27 mouse cellular contexts compared by ENCODE assay signal in genomic region chr5:148466116-148466515, GRCm38 (mm10).
DNase-seq lines count a peak whose midpoint lies in the region; ATAC-seq and TF ChIP-seq lines count a peak whose summit lies in the region.
"Had no signal": no experiment of that assay in that cellular context is flagged by ENCODE, and none has a peak within 500 bp of the region (broad histone marks: within the 10 kb centered on the region; RNA-seq: fewer than 3 reads in every experiment).

No protein-coding gene starts in this region.

- WGBS in lung, embryonic 15.5 days: 71% methylated on average over 5 of the region's 5 CpGs
- 85% methylated on average over 5 of the region's 5 CpGs for WGBS in lung, adult 2 months
- WGBS in liver, postnatal 0 days (ENCODE audit: insufficient replicate concordance): 79% methylated on average over 5 of the region's 5 CpGs

- no peak for TF ChIP-seq CTCF in lung, adult 2 months (IDR thresholded peaks at IDR 0.05; ENCODE audit: insufficient read depth, low read length)
- TF ChIP-seq CTCF in E14TG2a.4 (conservative IDR thresholded peaks at IDR 0.05; ENCODE audit: low read length): no peak
- TF ChIP-seq CTCF in liver, postnatal 0 days (IDR thresholded peaks at IDR 0.05; ENCODE audit: low read depth): no peak

- H3K9ac ChIP-seq in lung, embryonic 15.5 days: no peak overlapping the region
- no peak overlapping the region for H3K9ac ChIP-seq in ES-E14 (ENCODE audit: insufficient read depth, low read depth, low read length, poor library complexity, severe bottlenecking)
- no peak overlapping the region for H3K9ac ChIP-seq in liver, postnatal 0 days (replicated peaks)
- H3K9ac ChIP-seq: embryonic facial prominence, embryonic 13.5 days; embryonic facial prominence, embryonic 15.5 days; forebrain, embryonic 12.5 days had no signal

- no peak overlapping the region for H3K4me2 ChIP-seq in lung, embryonic 15.5 days
- no peak overlapping the region for H3K4me2 ChIP-seq in liver, postnatal 0 days (ENCODE audit: low read depth, low read length)
- H3K4me2 ChIP-seq: embryonic facial prominence, embryonic 13.5 days; embryonic facial prominence, embryonic 15.5 days; forebrain, embryonic 12.5 days had no signal

- TF ChIP-seq EP300 in liver, postnatal 0 days (IDR thresholded peaks at IDR 0.05; ENCODE audit: low read depth): no peak

- no peak overlapping the region for H3K4me3 ChIP-seq in lung, embryonic 15.5 days
- no peak overlapping the region for H3K4me3 ChIP-seq in lung, adult 2 months (replicated peaks; ENCODE audit: extremely low read depth, low read depth, low read length)
- 0 out of 2 replicates have a peak overlapping the region, but pooled peaks have one; percentile 35 for H3K4me3 ChIP-seq in E14TG2a.4 (replicated peaks; ENCODE audit: low read length)
- H3K4me3 ChIP-seq in ES-E14 (ENCODE audit: insufficient read depth in 1 of 2, low read depth in 1 of 2, low read length in 2 of 2, poor library complexity in 1 of 2, severe bottlenecking in 1 of 2): 0 out of 4 replicates have a peak overlapping the region, but pooled peaks of 1 of the 2 experiments have one; percentile 11
- H3K4me3 ChIP-seq in liver, postnatal 0 days (ENCODE audit: low read depth, low read length): no peak overlapping the region
- H3K4me3 ChIP-seq: embryonic facial prominence, embryonic 13.5 days; embryonic facial prominence, embryonic 15.5 days; erythroblast, embryonic 14.5 days; forebrain, embryonic 10.5 days; forebrain, embryonic 12.5 days had no signal

- peak overlapping the region; percentile 34; the same call in 1 of the 2 replicates for H3K27ac ChIP-seq in lung, embryonic 15.5 days
- H3K27ac ChIP-seq in ES-E14 (ENCODE audit: insufficient read depth, low read depth, low read length, poor library complexity, severe bottlenecking): no peak overlapping the region
- no peak overlapping the region for H3K27ac ChIP-seq in liver, postnatal 0 days (ENCODE audit: low read depth)
- H3K27ac ChIP-seq: embryonic facial prominence, embryonic 13.5 days; forebrain, embryonic 10.5 days; forebrain, embryonic 12.5 days had no signal

- no peak for ATAC-seq in lung, embryonic 15.5 days (ENCODE audit: borderline replicate concordance, extremely low read depth, low FRiP score, low TSS enrichment)
- no peak for ATAC-seq in liver, postnatal 0 days
- ATAC-seq: CD4-positive, CD25-positive, alpha-beta regulatory T cell, adult 4 months; forebrain, embryonic 14.5 days; forebrain, embryonic 16.5 days had no signal

- H3K9me3 ChIP-seq in lung, embryonic 15.5 days: no peaks in the 10 kb centered on the region
- H3K9me3 ChIP-seq in E14TG2a.4 (ENCODE audit: low read length) (peaks cover 2% of the 10 kb centered on the region), ES-E14 (ENCODE audit: control insufficient read depth, insufficient read depth, low read depth, low read length) (no peaks in the 10 kb centered on the region)
- H3K9me3 ChIP-seq in liver, postnatal 0 days (ENCODE audit: low read length): no peaks in the 10 kb centered on the region; the same call in 1 of the 2 replicates
- H3K9me3 ChIP-seq: embryonic facial prominence, embryonic 13.5 days; embryonic facial prominence, embryonic 15.5 days; forebrain, embryonic 12.5 days had no signal

- H3K4me1 ChIP-seq in lung, embryonic 15.5 days: peaks cover 30% of the 10 kb centered on the region
- no peaks in the 10 kb centered on the region for H3K4me1 ChIP-seq in lung, adult 2 months (ENCODE audit: control insufficient read depth, insufficient read depth, low read length)
- H3K4me1 ChIP-seq in E14TG2a.4 (replicated peaks; ENCODE audit: low read depth, low read length) (peaks cover 37% of the 10 kb centered on the region), ES-E14 (ENCODE audit: control insufficient read depth in 2 of 2, insufficient read depth in 2 of 2, low read length in 2 of 2, poor library complexity in 1 of 2) (peaks cover 0 to 11% of the 10 kb centered on the region in 2 experiments; a peak in 3 of 4 replicates)
- no peaks in the 10 kb centered on the region for H3K4me1 ChIP-seq in liver, postnatal 0 days (ENCODE audit: insufficient read depth)

- H3K36me3 ChIP-seq in lung, embryonic 15.5 days: no peaks in the 10 kb centered on the region
- H3K36me3 ChIP-seq in E14TG2a.4 (ENCODE audit: insufficient read depth, low read length): no peaks in the 10 kb centered on the region
- no peaks in the 10 kb centered on the region for H3K36me3 ChIP-seq in ES-E14 (ENCODE audit: control insufficient read depth, insufficient read depth, low read length, poor library complexity, severe bottlenecking)
- no peaks in the 10 kb centered on the region for H3K36me3 ChIP-seq in liver, postnatal 0 days (replicated peaks; ENCODE audit: insufficient read depth, low read length)
- H3K36me3 ChIP-seq: embryonic facial prominence, embryonic 13.5 days; embryonic facial prominence, embryonic 15.5 days; forebrain, embryonic 10.5 days; forebrain, embryonic 12.5 days had no signal

- DNase-seq in lung, adult 2 months: no peak
- DNase-seq in ES-E14 (ENCODE audit: low read depth, low spot score) (peak; percentile 36), ZHBTc4 (ENCODE audit: low read depth, low spot score) (peak; percentile 73)
- DNase-seq in gastrocnemius, adult 18-20 months (ENCODE audit: low spot score): no peak
- DNase-seq in liver, postnatal 0 days: no peak
- DNase-seq: adrenal gland, adult 2 months; adrenal gland, postnatal 10 days; adrenal gland, postnatal 25 days; B cell, adult 2 months; cerebellum, adult 11 months; cerebellum, adult 18-20 months; cerebellum, adult 8-10 months; cerebellum, adult 9-11 months; cerebellum, postnatal 14 days; cerebellum, postnatal 36 days; embryo, embryonic 11 days had no signal

- no peak for TF ChIP-seq POLR2A in lung, adult 2 months (IDR thresholded peaks at IDR 0.05; ENCODE audit: borderline replicate concordance, extremely low read depth, low read depth, low read length)

- H3K27me3 ChIP-seq in lung, embryonic 15.5 days: no peaks in the 10 kb centered on the region
- peaks cover 52% of the 10 kb centered on the region for H3K27me3 ChIP-seq in E14TG2a.4 (ENCODE audit: insufficient read depth, low read length)
- H3K27me3 ChIP-seq in liver, postnatal 0 days (ENCODE audit: insufficient read depth, low read length): no peaks in the 10 kb centered on the region
- H3K27me3 ChIP-seq: CH12.LX; embryonic facial prominence, embryonic 13.5 days; embryonic facial prominence, embryonic 15.5 days; forebrain, embryonic 12.5 days had no signal

- in situ Hi-C loops in ES-E14 (cut with MboI; ENCODE audit: low sequenced_read_pairs in 2 of 2, unreplicated experiment in 2 of 2): no loop called here

TF ChIP-seq in ES-E14, 5 proteins besides CTCF, POLR2A, EP300 and RAD21:
- TF ChIP-seq MAFK (IDR thresholded peaks at IDR 0.05; ENCODE audit: insufficient read depth, low read depth, low read length) (no peak), HCFC1 (IDR thresholded peaks at IDR 0.05; ENCODE audit: borderline replicate concordance, insufficient read depth, low read length) (no peak), ZC3H11A (IDR thresholded peaks at IDR 0.05; ENCODE audit: borderline replicate concordance, low read depth, low read length) (no peak), ZNF384 (IDR thresholded peaks at IDR 0.05; ENCODE audit: low read depth, low read length) (no peak), CHD2 (IDR thresholded peaks at IDR 0.05; ENCODE audit: low read depth, low read length) (no peak)

Comparison
In these comparisons a context has a peak if more than half of its experiments do, and no peak if none do; other contexts are left out.
1. DNase-seq: peak in ES-E14 (single experiment) and ZHBTc4 (single experiment); none in lung, adult 2 months (single experiment), gastrocnemius, adult 18-20 months (single experiment) and liver, postnatal 0 days (single experiment).